Mouse (Mus musculus): ENCODE results near the gene Wnt8b. TPM values are rescaled to one million over a fixed set of nuclear protein-coding genes. Genes with fewer than 3 reads are reported as not detected.
A peak's percentile ranks its signal among the peaks of the same experiment; 100 is the strongest.
"Not testable (repeated sequence)": the region's sequence is repeated elsewhere in the genome, so short reads cannot be mapped to it uniquely, and the experiment has no call there.

Wnt8b gene
- polyA plus RNA-seq (2015; fragmentation: Nextera tagmentation; extraction: Ambion mirVana) = not detected in 2 replicates

- no peak within 1 kb of the TSS for H3K9ac ChIP-seq
- no peaks in the 10 kb centered on the region for H3K9me3 ChIP-seq
- H3K36me3 ChIP-seq = no peaks in the 10 kb centered on the region
- WGBS = 42% methylated on average over 8 of the region's 8 CpGs
- H3K4me3 ChIP-seq (replicated peaks) = no peak within 1 kb of the TSS
- no peaks in the 10 kb centered on the region for H3K4me1 ChIP-seq (replicated peaks)
- no peak within 1 kb of the TSS for H3K27ac ChIP-seq
- H3K4me2 ChIP-seq (replicated peaks) = no peak within 1 kb of the TSS
- 0 out of 2 replicates have a peak, but pooled peaks cover 2% of the 10 kb centered on the region for H3K27me3 ChIP-seq (replicated peaks)
- no peak for ATAC-seq
These were observed at the start of gene Wnt8b for GRCm38 (mm10) chr19:44493128-44493527. TSS of gene Wnt8b (plus strand) at chr19:44493472.

- H3K9ac ChIP-seq = no peak overlapping the region
- H3K27ac ChIP-seq = no peak overlapping the region
- H3K4me2 ChIP-seq (replicated peaks) = no peak overlapping the region
- no peaks in the 10 kb centered on the region for H3K9me3 ChIP-seq
- no peak for ATAC-seq
- H3K36me3 ChIP-seq = no peaks in the 10 kb centered on the region
- H3K4me3 ChIP-seq (replicated peaks) = no peak overlapping the region
- H3K27me3 ChIP-seq (replicated peaks) = no peaks in the 10 kb centered on the region
- 78% methylated on average over 3 of the region's 3 CpGs for WGBS
- no peaks in the 10 kb centered on the region for H3K4me1 ChIP-seq (replicated peaks)
These were observed 47.5 kb upstream of the Wnt8b start for GRCm38 (mm10) chr19:44445755-44446154.

GRCm38 (mm10) chr19:44447927-44448326 is 45.3 kb upstream of the Wnt8b start:
- Histone ChIP-seq H3K9ac (no peak overlapping the region), H3K9me3 (no peaks in the 10 kb centered on the region), H3K27ac (no peak overlapping the region), H3K4me3 (replicated peaks) (no peak overlapping the region), H3K4me1 (replicated peaks) (no peaks in the 10 kb centered on the region), H3K36me3 (no peaks in the 10 kb centered on the region), H3K27me3 (replicated peaks) (no peaks in the 10 kb centered on the region), H3K4me2 (replicated peaks) (no peak overlapping the region)
- ATAC-seq = no peak
- 81% methylated on average over 4 of the region's 4 CpGs for WGBS

GRCm38 (mm10) chr19:44454862-44455261 is 38.4 kb upstream of the Wnt8b start:
- ATAC-seq = no peak
- no peaks in the 10 kb centered on the region for H3K9me3 ChIP-seq
- H3K27me3 ChIP-seq (replicated peaks) = no peaks in the 10 kb centered on the region
- no peaks in the 10 kb centered on the region for H3K36me3 ChIP-seq
- H3K4me2 ChIP-seq (replicated peaks) = no peak overlapping the region
- H3K27ac ChIP-seq = no peak overlapping the region
- H3K4me3 ChIP-seq (replicated peaks) = no peak overlapping the region
- H3K9ac ChIP-seq = no peak overlapping the region
- WGBS = 81% methylated on average over 6 of the region's 6 CpGs
- no peaks in the 10 kb centered on the region for H3K4me1 ChIP-seq (replicated peaks)

- Histone ChIP-seq H3K4me2 (replicated peaks) (no peak overlapping the region), H3K36me3 (no peaks in the 10 kb centered on the region), H3K4me1 (replicated peaks) (no peaks in the 10 kb centered on the region), H3K4me3 (replicated peaks) (no peak overlapping the region), H3K9ac (no peak overlapping the region), H3K27me3 (replicated peaks) (no peaks in the 10 kb centered on the region), H3K9me3 (no peaks in the 10 kb centered on the region), H3K27ac (no peak overlapping the region)
- 55% methylated on average over 8 of the region's 8 CpGs for WGBS
- ATAC-seq = no peak
These were observed 37.9 kb upstream of the Wnt8b start for GRCm38 (mm10) chr19:44455356-44455755.

GRCm38 (mm10) chr19:44457359-44458055 is 35.8 kb upstream of the Wnt8b start:
- Histone ChIP-seq H3K4me1 (replicated peaks) (no peaks in the 10 kb centered on the region), H3K27me3 (replicated peaks) (no peaks in the 10 kb centered on the region), H3K4me2 (replicated peaks) (no peak overlapping the region), H3K9me3 (no peaks in the 10 kb centered on the region), H3K27ac (no peak overlapping the region), H3K4me3 (replicated peaks) (no peak overlapping the region), H3K36me3 (no peaks in the 10 kb centered on the region), H3K9ac (no peak overlapping the region)
- 0 out of 2 replicates have a peak, but pooled peaks have one; percentile 58 for ATAC-seq
- 49% methylated on average over 3 of the region's 3 CpGs for WGBS

- Histone ChIP-seq H3K4me3 (replicated peaks) (no peak overlapping the region), H3K27ac (no peak overlapping the region), H3K4me2 (replicated peaks) (no peak overlapping the region), H3K27me3 (replicated peaks) (no peaks in the 10 kb centered on the region), H3K9ac (no peak overlapping the region), H3K9me3 (no peaks in the 10 kb centered on the region), H3K36me3 (no peaks in the 10 kb centered on the region), H3K4me1 (replicated peaks) (no peaks in the 10 kb centered on the region)
- 89% methylated on average over 13 of the region's 13 CpGs for whole genome bisulfite sequencing
- no peak for ATAC-seq
These were observed 34.6 kb upstream of the Wnt8b start for GRCm38 (mm10) chr19:44458696-44459095.

- Histone ChIP-seq H3K27me3 (replicated peaks) (no peaks in the 10 kb centered on the region), H3K9me3 (no peaks in the 10 kb centered on the region), H3K36me3 (no peaks in the 10 kb centered on the region), H3K27ac (no peak overlapping the region), H3K4me1 (replicated peaks) (no peaks in the 10 kb centered on the region), H3K4me3 (replicated peaks) (no peak overlapping the region), H3K9ac (no peak overlapping the region), H3K4me2 (replicated peaks) (no peak overlapping the region)
- WGBS = 83% methylated on average over 5 of the region's 5 CpGs
- ATAC-seq = no peak
These were observed 32.8 kb upstream of the Wnt8b start for GRCm38 (mm10) chr19:44460441-44460840.

- Histone ChIP-seq H3K9ac (no peak overlapping the region), H3K36me3 (no peaks in the 10 kb centered on the region), H3K27ac (no peak overlapping the region), H3K27me3 (replicated peaks) (no peaks in the 10 kb centered on the region), H3K4me2 (replicated peaks) (no peak overlapping the region), H3K9me3 (no peaks in the 10 kb centered on the region), H3K4me1 (replicated peaks) (no peaks in the 10 kb centered on the region), H3K4me3 (replicated peaks) (no peak overlapping the region)
- WGBS = 58% methylated on average over 4 of the region's 4 CpGs
- ATAC-seq = no peak
These were observed 31.8 kb upstream of the Wnt8b start for GRCm38 (mm10) chr19:44461500-44461899.

- Histone ChIP-seq H3K36me3 (no peaks in the 10 kb centered on the region), H3K9ac (no peak overlapping the region), H3K27ac (no peak overlapping the region), H3K9me3 (no peaks in the 10 kb centered on the region), H3K4me1 (replicated peaks) (no peaks in the 10 kb centered on the region), H3K4me3 (replicated peaks) (no peak overlapping the region), H3K27me3 (replicated peaks) (no peaks in the 10 kb centered on the region), H3K4me2 (replicated peaks) (no peak overlapping the region)
- 82% methylated on average over 4 of the region's 4 CpGs for WGBS
- no peak for ATAC-seq
These were observed 31.1 kb upstream of the Wnt8b start for GRCm38 (mm10) chr19:44462141-44462540.

GRCm38 (mm10) chr19:44465960-44466525 is 27.2 kb upstream of the Wnt8b start:
- H3K4me3 ChIP-seq (replicated peaks); H3K4me2 ChIP-seq (replicated peaks); H3K27me3 ChIP-seq (replicated peaks); H3K9me3 ChIP-seq; H3K36me3 ChIP-seq; H3K4me1 ChIP-seq (replicated peaks); ATAC-seq; H3K9ac ChIP-seq; H3K27ac ChIP-seq: not testable (repeated sequence)
- WGBS = 79% methylated on average over 14 of the region's 14 CpGs

GRCm38 (mm10) chr19:44474158-44474557 is 19.1 kb upstream of the Wnt8b start:
- Histone ChIP-seq H3K4me1 (replicated peaks) (no peaks in the 10 kb centered on the region), H3K36me3 (no peaks in the 10 kb centered on the region), H3K27ac (no peak overlapping the region), H3K4me2 (replicated peaks) (no peak overlapping the region), H3K27me3 (replicated peaks) (no peaks in the 10 kb centered on the region), H3K4me3 (replicated peaks) (no peak overlapping the region), H3K9ac (no peak overlapping the region), H3K9me3 (no peaks in the 10 kb centered on the region)
- 3% methylated on average over 10 of the region's 10 CpGs for WGBS
- ATAC-seq = peak; percentile 3; the same call in 1 of the 2 replicates

GRCm38 (mm10) chr19:44475268-44475667 is 18.0 kb upstream of the Wnt8b start:
- no peaks in the 10 kb centered on the region for H3K36me3 ChIP-seq
- no peaks in the 10 kb centered on the region for H3K27me3 ChIP-seq (replicated peaks)
- no peak overlapping the region for H3K4me3 ChIP-seq (replicated peaks)
- no peaks in the 10 kb centered on the region for H3K4me1 ChIP-seq (replicated peaks)
- no peaks in the 10 kb centered on the region for H3K9me3 ChIP-seq
- WGBS = 84% methylated on average over 6 of the region's 6 CpGs
- no peak overlapping the region for H3K9ac ChIP-seq
- H3K4me2 ChIP-seq (replicated peaks) = no peak overlapping the region
- ATAC-seq = no peak
- H3K27ac ChIP-seq = no peak overlapping the region

Data from intestine, embryonic 15.5 days (tissue).